Mouse (Mus musculus) neural tube, postnatal 0 days (tissue): ENCODE measurements around the gene Gm13103. TPM values are rescaled to one million over a fixed set of nuclear protein-coding genes. Genes with fewer than 3 reads are reported as not detected.

Experiments used
- polyA plus RNA-seq: library from polyadenylated mRNA; unstranded; fragments of >200 nt; fragmentation: Nextera tagmentation; extraction: Ambion mirVana; gene quantifications from 2 replicates; pipeline ENCODE4 v1.2.1, GENCODE M21; 2015

The Gm13103 gene
- polyA plus RNA-seq = not detected in 2 replicates

DNA sequence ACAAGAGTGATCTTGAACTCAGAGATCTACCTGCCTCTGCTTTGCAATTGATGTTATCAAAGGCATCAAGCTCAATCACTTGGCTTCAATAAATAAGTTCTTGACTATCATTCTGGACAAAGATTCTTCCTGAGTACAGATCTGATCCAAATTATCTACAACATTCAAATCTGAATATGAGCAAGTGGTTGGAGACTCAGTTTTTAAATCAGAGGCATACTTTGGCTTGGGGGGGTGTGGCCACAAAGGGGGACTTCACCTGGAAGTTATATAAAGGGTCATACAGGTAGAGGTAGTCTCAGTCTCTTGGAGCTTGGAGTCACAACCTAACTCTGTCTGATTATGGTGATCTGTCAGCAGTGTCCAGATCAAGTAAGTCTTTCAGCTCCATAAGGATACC lies at the start of gene Gm13103:
Gm13103 (plus strand) TSS at position 301 of the 400 bp plus-strand sequence.

DNA sequence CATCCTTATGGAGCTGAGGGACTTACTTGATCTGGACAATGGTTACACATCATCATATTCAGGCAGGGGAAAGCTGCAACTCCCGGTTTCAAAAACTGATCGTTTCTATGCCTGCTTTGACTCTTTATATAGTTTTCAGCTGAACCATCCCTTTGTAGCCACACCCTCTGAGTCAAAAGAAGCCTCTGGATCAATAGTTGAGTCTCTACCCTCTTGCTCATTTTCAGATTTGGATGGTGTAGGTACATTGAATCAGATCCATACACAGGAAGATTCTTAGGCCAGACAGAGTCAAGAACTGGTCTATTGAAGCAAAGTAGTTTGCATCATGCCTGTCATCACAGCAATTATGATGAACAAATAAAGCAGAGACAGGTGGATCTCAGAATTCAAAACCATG lies 30.3 kb upstream of the Gm13103 start, which contains the start of gene Gm13084:
Gm13084 (minus strand) TSS at position 101 of the 400 bp plus-strand sequence.

DNA sequence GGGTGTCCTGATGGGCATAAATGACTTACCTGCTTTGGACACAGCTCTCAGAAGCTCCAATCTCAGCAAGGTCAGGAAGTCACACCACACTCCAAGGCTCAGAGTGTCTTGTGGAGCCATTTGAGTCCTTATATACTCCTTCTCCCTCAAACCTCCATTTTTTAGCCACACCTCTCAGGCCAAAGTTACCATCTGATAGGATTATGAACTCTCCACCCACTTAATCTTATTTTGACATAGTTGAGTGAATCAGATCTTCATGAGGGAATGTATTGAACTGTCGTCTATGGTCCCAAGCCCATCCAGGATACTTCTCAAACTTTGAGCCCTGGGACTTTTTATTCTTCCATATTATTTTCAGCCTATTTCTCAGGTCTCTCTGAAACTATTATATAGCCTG lies 54.0 kb downstream of the Gm13103 start, which contains the start of gene Pramef6:
Pramef6 (minus strand) TSS at position 101 of the 400 bp plus-strand sequence.

Other genes starting within 250 kb of the Gm13103 start
- not detected in 2 replicates for gene Gm13083, start 231.5 kb upstream of the Gm13103 start, polyA plus RNA-seq
- gene Gm13088, start 189.3 kb upstream of the Gm13103 start, polyA plus RNA-seq = not detected in 2 replicates
- gene Gm13089, start 143.8 kb upstream of the Gm13103 start, polyA plus RNA-seq = not detected in 2 replicates
- not detected in 2 replicates for gene Gm13078, start 127.0 kb upstream of the Gm13103 start, polyA plus RNA-seq
- not detected in 2 replicates for gene Gm13023, start 57.1 kb upstream of the Gm13103 start, polyA plus RNA-seq
- not detected in 2 replicates for gene Gm13084, start 30.4 kb upstream of the Gm13103 start, polyA plus RNA-seq
- gene Pramef6, start 53.9 kb downstream of the Gm13103 start, polyA plus RNA-seq = not detected in 2 replicates
- gene Pramef25, start 104.5 kb downstream of the Gm13103 start, polyA plus RNA-seq = not detected in 2 replicates
- gene Gm13101, start 120.5 kb downstream of the Gm13103 start, polyA plus RNA-seq = not detected in 2 replicates
- gene Pramef17, start 147.9 kb downstream of the Gm13103 start, polyA plus RNA-seq = not detected in 2 replicates
- gene Pramel4, start 212.6 kb downstream of the Gm13103 start, polyA plus RNA-seq = not detected in 2 replicates